Mouse (Mus musculus) cerebellum, adult 2 months (tissue): ENCODE results near the gene Akap2.

Experiments
- CTCF ChIP-seq: fragments of 200-500 bp; IDR thresholded peaks from 2 replicates; pipeline ENCODE4 v1.5.1; 2011; ENCODE audit warnings: low read depth, mild to moderate bottlenecking, control low read depth, low read length, moderate library complexity, borderline replicate concordance; ENCODE audit not compliant: insufficient read depth
- POLR2A ChIP-seq: fragments of 200-500 bp; IDR thresholded peaks from 2 replicates; pipeline ENCODE4 v1.6.1; 2011; ENCODE audit warnings: low read length, control low read depth, borderline replicate concordance; ENCODE audit not compliant: insufficient read depth

- no peak for TF ChIP-seq CTCF
- TF ChIP-seq POLR2A: no peak
These were observed 29.9 kb upstream of the Akap2 start for GRCm38 (mm10) chr4:57687583-57687982.
